Mouse (Mus musculus): Measurements from ENCODE around the gene Scfd2. TPM values are rescaled to one million over a fixed set of nuclear protein-coding genes. Genes with fewer than 3 reads are reported as not detected.

The Scfd2 gene
- polyA plus RNA-seq, 1 experiment from 2014 or later: 15.9 TPM

DNA sequence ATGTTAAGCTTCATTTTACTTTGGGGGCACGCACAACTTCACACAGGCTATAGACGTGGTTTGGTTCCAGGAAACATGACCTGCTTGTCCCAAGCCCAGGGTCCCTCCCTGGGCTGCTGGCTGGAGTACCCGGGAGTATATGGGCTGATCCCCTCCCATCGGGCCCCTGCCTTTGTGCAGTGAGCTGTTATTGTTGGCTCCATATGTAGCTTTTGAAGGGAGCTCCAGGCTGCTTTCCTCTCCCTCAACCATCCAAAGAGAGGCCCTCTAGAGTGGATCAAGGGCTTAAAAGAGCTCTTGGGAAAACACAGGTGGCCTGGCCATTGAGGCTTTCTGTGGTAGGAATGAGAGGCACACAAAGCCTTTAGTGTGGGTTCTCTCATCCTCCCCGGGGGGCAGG, 235.5 kb downstream of the Scfd2 start:
- ATAC-seq (ENCODE audit: insufficient number of reproducible peaks, low FRiP score, low TSS enrichment, low read depth): no peak
- DNase-seq (ENCODE audit: low spot score): no peak
- 85% methylated on average over 5 of the region's 5 CpGs for WGBS
- Histone ChIP-seq H3K4me3 (ENCODE audit: low read depth, low read length) (no peak overlapping the region), H3K9me3 (ENCODE audit: control insufficient read depth, low read length) (no peaks in the 10 kb centered on the region), H3K27me3 (ENCODE audit: control insufficient read depth, insufficient read depth, low read length) (no peaks in the 10 kb centered on the region), H3K27ac (replicated peaks; ENCODE audit: low read depth, low read length) (no peak overlapping the region), H3K36me3 (ENCODE audit: control insufficient read depth, insufficient read depth, low read length) (no peaks in the 10 kb centered on the region), H3K9ac (ENCODE audit: low read length) (no peak overlapping the region), H3K4me1 (ENCODE audit: control insufficient read depth, insufficient read depth, low read length) (peaks cover 10% of the 10 kb centered on the region), H3K4me2 (ENCODE audit: low read depth, severe bottlenecking) (no peak overlapping the region)

DNA sequence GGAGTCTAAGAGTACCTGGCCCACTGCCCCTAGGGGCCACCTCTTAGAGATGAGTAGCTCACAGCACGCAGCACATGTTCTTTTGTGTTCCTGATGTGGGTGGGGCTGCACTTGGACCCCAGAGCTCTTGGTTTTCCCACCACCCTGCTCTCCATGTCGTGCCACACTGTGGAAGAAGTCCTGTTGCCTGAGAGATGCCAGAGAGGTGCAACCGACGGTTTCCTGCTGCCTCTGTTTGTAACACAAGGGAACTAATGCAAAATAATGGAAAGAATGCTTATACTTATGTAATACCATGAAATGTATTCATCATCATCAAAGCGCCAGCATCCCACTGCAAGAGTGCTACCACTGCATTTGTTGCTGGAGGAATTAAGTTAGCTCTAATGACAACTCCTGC, 238.0 kb downstream of the Scfd2 start:
- Histone ChIP-seq H3K4me3 (ENCODE audit: low read depth, low read length) (no peak overlapping the region), H3K4me1 (ENCODE audit: control insufficient read depth, insufficient read depth, low read length) (0 out of 2 replicates have a peak, but pooled peaks cover 2% of the 10 kb centered on the region), H3K27ac (replicated peaks; ENCODE audit: low read depth, low read length) (no peak overlapping the region), H3K9me3 (ENCODE audit: control insufficient read depth, low read length) (no peaks in the 10 kb centered on the region), H3K27me3 (ENCODE audit: control insufficient read depth, insufficient read depth, low read length) (no peaks in the 10 kb centered on the region), H3K4me2 (ENCODE audit: low read depth, severe bottlenecking) (no peak overlapping the region), H3K36me3 (ENCODE audit: control insufficient read depth, insufficient read depth, low read length) (no peaks in the 10 kb centered on the region), H3K9ac (ENCODE audit: low read length) (no peak overlapping the region)
- ATAC-seq (ENCODE audit: insufficient number of reproducible peaks, low FRiP score, low TSS enrichment, low read depth) (no peak), DNase-seq (ENCODE audit: low spot score) (no peak)
- 76% methylated on average over 5 of the region's 5 CpGs for WGBS

GRCm38 (mm10) chr5:74292050-74292449, 239.5 kb downstream of the Scfd2 start:
- Histone ChIP-seq H3K9ac (ENCODE audit: low read length) (no peak overlapping the region), H3K9me3 (ENCODE audit: control insufficient read depth, low read length) (no peaks in the 10 kb centered on the region), H3K27me3 (ENCODE audit: control insufficient read depth, insufficient read depth, low read length) (no peaks in the 10 kb centered on the region), H3K27ac (replicated peaks; ENCODE audit: low read depth, low read length) (no peak overlapping the region), H3K36me3 (ENCODE audit: control insufficient read depth, insufficient read depth, low read length) (no peaks in the 10 kb centered on the region), H3K4me2 (ENCODE audit: low read depth, severe bottlenecking) (no peak overlapping the region), H3K4me3 (ENCODE audit: low read depth, low read length) (no peak overlapping the region), H3K4me1 (ENCODE audit: control insufficient read depth, insufficient read depth, low read length) (no peaks in the 10 kb centered on the region)
- 83% methylated on average over 2 of the region's 2 CpGs for WGBS
- DNase-seq (ENCODE audit: low spot score): no peak
- no peak for ATAC-seq (ENCODE audit: insufficient number of reproducible peaks, low FRiP score, low TSS enrichment, low read depth)

- H3K4me3 ChIP-seq (ENCODE audit: low read depth, low read length): no peak overlapping the region
- H3K9ac ChIP-seq (ENCODE audit: low read length): no peak overlapping the region
- H3K9me3 ChIP-seq (ENCODE audit: control insufficient read depth, low read length): no peaks in the 10 kb centered on the region
- 86% methylated on average over 9 of the region's 9 CpGs for WGBS
- no peaks in the 10 kb centered on the region for H3K27me3 ChIP-seq (ENCODE audit: control insufficient read depth, insufficient read depth, low read length)
- no peak overlapping the region for H3K4me2 ChIP-seq (ENCODE audit: low read depth, severe bottlenecking)
- no peak for DNase-seq (ENCODE audit: low spot score)
- no peak overlapping the region for H3K27ac ChIP-seq (replicated peaks; ENCODE audit: low read depth, low read length)
- no peaks in the 10 kb centered on the region for H3K36me3 ChIP-seq (ENCODE audit: control insufficient read depth, insufficient read depth, low read length)
- no peak for ATAC-seq (ENCODE audit: insufficient number of reproducible peaks, low FRiP score, low TSS enrichment, low read depth)
- peaks cover 3% of the 10 kb centered on the region; the same call in 1 of the 2 replicates for H3K4me1 ChIP-seq (ENCODE audit: control insufficient read depth, insufficient read depth, low read length)
Measured at GRCm38 (mm10) chr5:74291575-74291974, 240.0 kb downstream of the Scfd2 start.

DNA sequence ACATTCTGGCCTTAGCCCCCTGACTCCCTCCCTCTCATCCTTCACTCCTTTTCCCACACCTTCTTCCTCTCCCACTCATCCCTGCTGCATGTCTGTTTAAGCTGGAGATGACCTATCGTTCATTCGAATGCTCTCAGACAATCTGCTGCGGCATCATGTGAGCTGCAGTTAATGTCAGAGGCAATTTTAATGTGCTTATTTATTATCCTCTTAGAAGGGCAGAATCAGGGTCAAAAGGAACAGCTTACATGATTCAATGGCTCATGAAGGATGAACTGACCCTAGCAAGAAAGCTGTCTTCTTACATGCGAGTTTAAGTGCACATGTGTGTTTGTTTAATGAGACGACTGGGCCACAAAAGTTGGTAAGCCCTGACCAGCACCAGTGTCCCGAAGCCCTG, 241.6 kb downstream of the Scfd2 start:
- H3K9ac ChIP-seq (ENCODE audit: low read length): no peak overlapping the region
- DNase-seq (ENCODE audit: low spot score) (no peak), ATAC-seq (ENCODE audit: insufficient number of reproducible peaks, low FRiP score, low TSS enrichment, low read depth) (no peak)
- no peaks in the 10 kb centered on the region for H3K9me3 ChIP-seq (ENCODE audit: control insufficient read depth, low read length)
- no peaks in the 10 kb centered on the region for H3K27me3 ChIP-seq (ENCODE audit: control insufficient read depth, insufficient read depth, low read length)
- no peaks in the 10 kb centered on the region for H3K36me3 ChIP-seq (ENCODE audit: control insufficient read depth, insufficient read depth, low read length)
- H3K27ac ChIP-seq (replicated peaks; ENCODE audit: low read depth, low read length): no peak overlapping the region
- no peak overlapping the region for H3K4me3 ChIP-seq (ENCODE audit: low read depth, low read length)
- no peak overlapping the region for H3K4me2 ChIP-seq (ENCODE audit: low read depth, severe bottlenecking)
- 70% methylated on average over 6 of the region's 6 CpGs for WGBS
- H3K4me1 ChIP-seq (ENCODE audit: control insufficient read depth, insufficient read depth, low read length): peaks cover 9% of the 10 kb centered on the region; the same call in 1 of the 2 replicates

DNA sequence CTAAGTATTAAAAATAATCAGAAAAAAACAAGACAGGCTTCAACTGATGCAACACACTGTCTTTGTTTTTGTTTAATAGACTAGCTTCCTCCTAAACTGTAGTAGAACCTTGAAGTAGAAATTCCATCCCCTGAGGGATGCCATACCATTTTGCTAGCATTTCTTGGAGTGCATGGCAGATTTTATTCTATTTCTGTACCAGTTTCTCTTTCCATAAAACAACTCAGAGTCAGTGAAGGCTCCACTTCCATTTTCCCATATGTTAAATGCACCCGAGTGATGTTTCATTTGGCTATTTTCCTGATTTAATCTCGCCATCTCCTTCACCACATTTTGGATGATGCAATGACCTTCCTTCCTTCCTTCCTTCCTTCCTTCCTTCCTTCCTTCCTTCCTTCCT, 243.4 kb downstream of the Scfd2 start:
- Histone ChIP-seq H3K9me3 (ENCODE audit: control insufficient read depth, low read length) (no peaks in the 10 kb centered on the region), H3K4me2 (ENCODE audit: low read depth, severe bottlenecking) (no peak overlapping the region), H3K4me3 (ENCODE audit: low read depth, low read length) (no peak overlapping the region), H3K4me1 (ENCODE audit: control insufficient read depth, insufficient read depth, low read length) (peaks cover 9% of the 10 kb centered on the region; the same call in 1 of the 2 replicates), H3K36me3 (ENCODE audit: control insufficient read depth, insufficient read depth, low read length) (no peaks in the 10 kb centered on the region), H3K27ac (replicated peaks; ENCODE audit: low read depth, low read length) (no peak overlapping the region), H3K27me3 (ENCODE audit: control insufficient read depth, insufficient read depth, low read length) (no peaks in the 10 kb centered on the region), H3K9ac (ENCODE audit: low read length) (no peak overlapping the region)
- ATAC-seq (ENCODE audit: insufficient number of reproducible peaks, low FRiP score, low TSS enrichment, low read depth) (no peak), DNase-seq (ENCODE audit: low spot score) (no peak)
- WGBS: 88% methylated on average over 2 of the region's 2 CpGs

DNA sequence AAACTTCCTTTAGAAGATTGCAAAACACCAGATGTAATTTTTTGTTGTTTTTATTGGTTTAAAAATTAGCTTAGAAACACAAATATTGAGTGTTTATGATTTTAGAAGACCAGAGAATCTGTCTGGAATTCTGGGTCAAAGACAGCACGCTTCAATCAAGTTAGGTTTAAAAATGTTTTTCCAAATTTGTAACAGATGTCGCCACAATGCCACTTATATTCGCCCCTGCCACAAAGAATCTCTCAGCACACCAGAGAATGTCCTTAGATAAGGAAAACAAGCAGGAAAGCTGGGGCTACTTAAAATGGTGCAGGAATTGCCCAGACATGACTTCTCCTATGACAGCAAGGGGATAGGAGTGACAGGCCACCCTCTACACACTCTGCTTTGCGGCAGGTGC, 245.3 kb downstream of the Scfd2 start:
- Histone ChIP-seq H3K27me3 (ENCODE audit: control insufficient read depth, insufficient read depth, low read length) (no peaks in the 10 kb centered on the region), H3K4me2 (ENCODE audit: low read depth, severe bottlenecking) (no peak overlapping the region), H3K27ac (replicated peaks; ENCODE audit: low read depth, low read length) (no peak overlapping the region), H3K9ac (ENCODE audit: low read length) (no peak overlapping the region), H3K4me3 (ENCODE audit: low read depth, low read length) (no peak overlapping the region), H3K36me3 (ENCODE audit: control insufficient read depth, insufficient read depth, low read length) (no peaks in the 10 kb centered on the region), H3K4me1 (ENCODE audit: control insufficient read depth, insufficient read depth, low read length) (peaks cover 9% of the 10 kb centered on the region; the same call in 1 of the 2 replicates), H3K9me3 (ENCODE audit: control insufficient read depth, low read length) (no peaks in the 10 kb centered on the region)
- 62% methylated on average over 4 of the region's 4 CpGs for WGBS
- DNase-seq (ENCODE audit: low spot score) (no peak), ATAC-seq (ENCODE audit: insufficient number of reproducible peaks, low FRiP score, low TSS enrichment, low read depth) (no peak)

DNA sequence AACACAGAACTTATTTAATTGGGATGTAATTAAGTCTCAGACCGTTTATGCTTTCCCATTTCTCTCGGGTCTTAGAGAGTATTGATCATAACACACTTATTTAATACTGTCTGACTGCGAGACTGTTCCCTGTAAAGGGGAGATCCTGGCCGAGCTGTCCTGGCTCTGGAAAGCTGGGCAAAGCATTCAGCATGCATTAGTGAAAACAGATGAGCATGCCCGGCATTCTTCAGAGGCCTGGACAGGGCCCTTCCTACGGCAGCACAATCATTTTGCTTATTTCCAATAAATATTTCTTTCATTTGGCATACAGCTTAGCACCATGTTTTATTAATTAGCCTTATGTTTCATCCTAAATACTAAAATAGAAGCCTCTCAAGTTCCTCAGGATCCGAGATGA, 245.8 kb downstream of the Scfd2 start:
- H3K9me3 ChIP-seq (ENCODE audit: control insufficient read depth, low read length): no peaks in the 10 kb centered on the region
- H3K9ac ChIP-seq (ENCODE audit: low read length): no peak overlapping the region
- no peaks in the 10 kb centered on the region for H3K27me3 ChIP-seq (ENCODE audit: control insufficient read depth, insufficient read depth, low read length)
- H3K4me1 ChIP-seq (ENCODE audit: control insufficient read depth, insufficient read depth, low read length): peaks cover 9% of the 10 kb centered on the region; the same call in 1 of the 2 replicates
- H3K4me2 ChIP-seq (ENCODE audit: low read depth, severe bottlenecking): no peak overlapping the region
- H3K27ac ChIP-seq (replicated peaks; ENCODE audit: low read depth, low read length): no peak overlapping the region
- peak; percentile 43 for DNase-seq (ENCODE audit: low spot score)
- 30% methylated on average over 7 of the region's 7 CpGs for WGBS
- H3K4me3 ChIP-seq (ENCODE audit: low read depth, low read length): no peak overlapping the region
- ATAC-seq (ENCODE audit: insufficient number of reproducible peaks, low FRiP score, low TSS enrichment, low read depth): no peak
- H3K36me3 ChIP-seq (ENCODE audit: control insufficient read depth, insufficient read depth, low read length): no peaks in the 10 kb centered on the region

- H3K9ac ChIP-seq (ENCODE audit: low read length): no peak overlapping the region
- 74% methylated on average over 2 of the region's 2 CpGs for WGBS
- no peak for ATAC-seq (ENCODE audit: insufficient number of reproducible peaks, low FRiP score, low TSS enrichment, low read depth)
- no peak for DNase-seq (ENCODE audit: low spot score)
- H3K9me3 ChIP-seq (ENCODE audit: control insufficient read depth, low read length): no peaks in the 10 kb centered on the region
- no peak overlapping the region for H3K4me3 ChIP-seq (ENCODE audit: low read depth, low read length)
- no peak overlapping the region for H3K4me2 ChIP-seq (ENCODE audit: low read depth, severe bottlenecking)
- no peaks in the 10 kb centered on the region for H3K27me3 ChIP-seq (ENCODE audit: control insufficient read depth, insufficient read depth, low read length)
- H3K27ac ChIP-seq (replicated peaks; ENCODE audit: low read depth, low read length): no peak overlapping the region
- peaks cover 9% of the 10 kb centered on the region; the same call in 1 of the 2 replicates for H3K4me1 ChIP-seq (ENCODE audit: control insufficient read depth, insufficient read depth, low read length)
- no peaks in the 10 kb centered on the region for H3K36me3 ChIP-seq (ENCODE audit: control insufficient read depth, insufficient read depth, low read length)
Measured at GRCm38 (mm10) chr5:74285289-74285688, 246.3 kb downstream of the Scfd2 start.
